Mouse (Mus musculus) kidney, adult 18-20 months (tissue): ENCODE data around the gene Polr2g.

Source experiments
- DNase-seq: peaks from one replicate; pipeline ENCODE4 v3.0.0; 2021

Polr2g gene

DNA sequence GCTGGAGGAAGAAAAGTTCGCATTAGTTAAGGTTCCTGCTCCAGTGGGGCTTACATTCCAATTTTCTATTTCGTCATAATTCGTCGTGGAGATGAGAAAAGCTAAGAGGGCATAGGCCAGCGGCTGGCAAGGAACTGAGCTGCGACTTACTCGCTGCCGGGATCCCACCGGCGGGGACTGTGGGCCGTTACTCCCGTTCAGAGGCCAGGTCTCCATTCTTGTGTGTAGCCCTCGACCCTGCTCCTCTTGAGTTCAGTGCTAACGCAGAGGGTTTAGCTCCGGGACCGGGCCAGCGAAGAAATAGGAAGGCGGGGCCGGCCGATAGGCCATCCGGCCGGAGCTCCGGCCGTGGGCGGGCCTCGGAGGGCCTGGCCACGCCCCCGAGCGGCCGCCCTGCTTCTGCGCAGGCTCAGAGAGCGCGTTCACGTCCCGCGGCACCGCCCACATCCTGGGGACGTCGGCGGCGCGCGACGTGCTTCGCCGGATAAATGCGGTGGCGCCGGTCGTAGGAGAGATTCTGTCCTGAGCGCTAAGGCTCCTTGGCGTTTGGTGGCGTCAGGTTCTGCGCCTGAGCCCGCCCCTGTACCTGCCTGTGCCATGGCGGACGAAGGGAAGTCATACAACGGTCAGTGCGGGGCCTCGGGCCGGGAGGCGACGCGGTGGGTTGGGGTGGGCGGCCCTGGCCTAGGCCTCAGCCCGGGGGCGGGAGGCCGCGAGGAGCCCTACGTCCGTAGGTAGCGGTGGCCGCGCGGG is 41.6 kb downstream of the Polr2g start, which contains the start of gene Nxf1:
Nxf1 (plus strand) TSS at position 439 of the 753 bp plus-strand sequence.
- DNase-seq: peak; percentile 94

GRCm38 (mm10) chr19:8755652-8756051 is 42.7 kb downstream of the Polr2g start:
- DNase-seq: no peak

DNA sequence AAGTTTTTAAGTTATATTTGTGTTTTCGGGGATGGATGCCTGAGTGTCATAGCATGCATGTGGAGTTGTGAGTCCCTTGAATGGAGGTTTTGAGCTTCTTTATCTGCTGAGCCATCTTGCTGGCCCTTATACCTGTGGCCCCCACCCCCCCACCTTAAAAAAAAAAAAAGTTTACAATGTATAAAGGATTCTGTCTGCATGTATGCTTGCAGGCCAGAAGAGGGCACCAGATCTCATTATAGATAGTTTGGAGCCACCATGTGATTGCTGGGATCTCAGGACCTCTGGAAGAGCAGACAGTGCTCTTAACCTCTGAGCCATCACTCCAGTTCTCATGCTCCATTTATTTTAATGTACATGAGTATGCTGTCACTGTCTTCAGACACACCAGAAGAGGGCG is 51.0 kb downstream of the Polr2g start:
- no peak for DNase-seq

DNA sequence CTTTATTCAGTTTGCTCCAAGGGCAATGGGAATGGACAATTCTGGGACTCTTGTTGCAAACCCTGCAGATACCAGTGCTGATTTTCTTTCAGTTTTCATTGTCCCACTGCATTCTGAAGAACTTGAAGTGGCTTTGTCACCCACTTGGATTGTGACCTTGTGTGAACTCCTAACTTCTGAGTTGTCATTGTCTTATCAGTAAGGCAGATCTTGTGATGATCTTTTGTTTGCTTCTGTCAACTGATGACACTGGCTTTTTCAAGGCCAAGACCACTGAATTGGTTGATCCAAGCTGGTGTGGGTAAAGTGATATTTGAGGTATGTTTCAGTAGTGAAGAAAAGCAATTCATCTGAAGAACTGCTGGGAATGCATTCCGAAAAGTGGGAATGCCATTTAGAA is 53.0 kb downstream of the Polr2g start:
- no peak for DNase-seq
